Mouse (Mus musculus): Measurements from ENCODE around the gene Gm14180. TPM values are rescaled to one million over a fixed set of nuclear protein-coding genes. Genes with fewer than 3 reads are reported as not detected.
"Not testable (repeated sequence)": the region's sequence is repeated elsewhere in the genome, so short reads cannot be mapped to it uniquely, and the experiment has no call there.

Gm14180 gene
- polyA plus RNA-seq, 1 experiment, result not detected

DNA sequence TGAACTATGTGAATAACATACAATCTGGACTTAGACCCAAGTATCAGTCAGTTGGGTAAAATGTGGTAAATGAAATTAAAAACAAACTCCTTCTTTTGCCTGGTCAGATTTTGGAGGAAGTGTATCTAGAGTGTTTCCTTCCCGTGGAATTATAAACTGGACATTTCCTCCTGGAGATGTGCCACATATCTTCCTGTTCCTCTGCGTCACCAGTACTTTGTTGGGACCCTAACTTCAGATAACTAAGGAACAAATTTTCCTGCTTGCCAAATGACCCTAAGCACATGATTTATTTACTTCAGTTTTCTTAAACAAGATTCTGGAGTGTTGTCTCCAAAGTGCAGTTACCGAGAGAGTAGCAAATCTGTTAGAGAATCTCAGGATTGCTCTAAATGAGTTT is 9.9 kb upstream of the Gm14180 start:
- Histone ChIP-seq H3K4me2 (ENCODE audit: low read depth) (no peak overlapping the region), H3K4me3 (no peak overlapping the region), H3K79me2 (ENCODE audit: control insufficient read depth, insufficient read depth) (no peaks in the 10 kb centered on the region), H3K36me3 (ENCODE audit: control insufficient read depth, insufficient read depth) (no peaks in the 10 kb centered on the region), H3K27me3 (ENCODE audit: control insufficient read depth, insufficient read depth, insufficient read length) (no peaks in the 10 kb centered on the region), H3ac (ENCODE audit: control insufficient read depth, insufficient read length) (no peak overlapping the region)
- TF ChIP-seq TCF12 (IDR thresholded peaks at IDR 0.05; ENCODE audit: insufficient read depth, poor library complexity, severe bottlenecking), result no peak
- TF ChIP-seq MAX (IDR thresholded peaks at IDR 0.05; ENCODE audit: low read depth), result no peak
- TF ChIP-seq POLR2A (IDR thresholded peaks at IDR 0.05; ENCODE audit: insufficient read length, low read depth), result no peak
- TF ChIP-seq REST (IDR thresholded peaks at IDR 0.05; ENCODE audit: insufficient read depth, insufficient read length), result no peak
- TF ChIP-seq MYOG (IDR thresholded peaks at IDR 0.05; ENCODE audit: control insufficient read depth in 1 of 3, insufficient read depth in 1 of 3, insufficient read length in 2 of 3, low read depth in 2 of 3), result no peak
- no peak for TF ChIP-seq SRF (IDR thresholded peaks at IDR 0.05; ENCODE audit: control insufficient read depth, insufficient read length, low read depth)
- no peak for TF ChIP-seq POLR2AphosphoS2 (IDR thresholded peaks at IDR 0.05; ENCODE audit: insufficient read length, low read depth)
- TF ChIP-seq USF1 (IDR thresholded peaks at IDR 0.05; ENCODE audit: low read depth), result no peak
- no peak for TF ChIP-seq CEBPB (IDR thresholded peaks at IDR 0.05; ENCODE audit: insufficient read depth, poor library complexity, severe bottlenecking)
- TF ChIP-seq MYOD1 (IDR thresholded peaks at IDR 0.05; ENCODE audit: control insufficient read depth in 1 of 3, insufficient read length in 2 of 3, low read depth in 2 of 3), result no peak
- TF ChIP-seq TCF3 (IDR thresholded peaks at IDR 0.05; ENCODE audit: insufficient read length, low read depth), result no peak
- no peak for TF ChIP-seq E2F4 (IDR thresholded peaks at IDR 0.05; ENCODE audit: insufficient read depth)

GRCm38 (mm10) chr11:99724061-99724460 is 10.0 kb downstream of the Gm14180 start:
- H3K36me3 ChIP-seq (ENCODE audit: control insufficient read depth, insufficient read depth), result no peaks in the 10 kb centered on the region
- H3K27me3 ChIP-seq (ENCODE audit: control insufficient read depth, insufficient read depth, insufficient read length), result no peaks in the 10 kb centered on the region
- no peak overlapping the region for H3ac ChIP-seq (ENCODE audit: control insufficient read depth, insufficient read length)

GRCm38 (mm10) chr11:99718759-99719158 is 15.3 kb downstream of the Gm14180 start:
- Histone ChIP-seq H3K36me3 (ENCODE audit: control insufficient read depth, insufficient read depth) (no peaks in the 10 kb centered on the region), H3ac (ENCODE audit: control insufficient read depth, insufficient read length) (no peak overlapping the region), H3K27me3 (ENCODE audit: control insufficient read depth, insufficient read depth, insufficient read length) (no peaks in the 10 kb centered on the region), H3K4me2 (ENCODE audit: low read depth) (no peak overlapping the region), H3K79me2 (ENCODE audit: control insufficient read depth, insufficient read depth) (no peaks in the 10 kb centered on the region), H3K4me3 (no peak overlapping the region)
- no peak for TF ChIP-seq E2F4 (IDR thresholded peaks at IDR 0.05; ENCODE audit: insufficient read depth)
- peak in 1 of 3 experiments; percentile 88 for TF ChIP-seq MYOG (IDR thresholded peaks at IDR 0.05; ENCODE audit: control insufficient read depth in 1 of 3, insufficient read depth in 1 of 3, insufficient read length in 2 of 3, low read depth in 2 of 3)
- peak in 2 of 3 experiments; percentile 64 to 70 for TF ChIP-seq MYOD1 (IDR thresholded peaks at IDR 0.05; ENCODE audit: control insufficient read depth in 1 of 3, insufficient read length in 2 of 3, low read depth in 2 of 3)
- TF ChIP-seq POLR2A (IDR thresholded peaks at IDR 0.05; ENCODE audit: insufficient read length, low read depth), result no peak
- peak; percentile 49 for TF ChIP-seq TCF3 (IDR thresholded peaks at IDR 0.05; ENCODE audit: insufficient read length, low read depth)
- no peak for TF ChIP-seq CEBPB (IDR thresholded peaks at IDR 0.05; ENCODE audit: insufficient read depth, poor library complexity, severe bottlenecking)

More at GRCm38 (mm10) chr11:99724061-99724460, 10.0 kb downstream of the Gm14180 start:
- Histone ChIP-seq H3K4me2 (ENCODE audit: low read depth) (no peak overlapping the region), H3K79me2 (ENCODE audit: control insufficient read depth, insufficient read depth) (no peaks in the 10 kb centered on the region), H3K4me3 (no peak overlapping the region)
- no peak for TF ChIP-seq POLR2AphosphoS2 (IDR thresholded peaks at IDR 0.05; ENCODE audit: insufficient read length, low read depth)
- peak; percentile 70 for TF ChIP-seq TCF3 (IDR thresholded peaks at IDR 0.05; ENCODE audit: insufficient read length, low read depth)
- TF ChIP-seq E2F4 (IDR thresholded peaks at IDR 0.05; ENCODE audit: insufficient read depth), result no peak
- no peak for TF ChIP-seq USF1 (IDR thresholded peaks at IDR 0.05; ENCODE audit: low read depth)
- TF ChIP-seq MYOD1 (IDR thresholded peaks at IDR 0.05; ENCODE audit: control insufficient read depth in 1 of 3, insufficient read length in 2 of 3, low read depth in 2 of 3), result peak in 2 of 3 experiments; percentile 59 to 85
- TF ChIP-seq SRF (IDR thresholded peaks at IDR 0.05; ENCODE audit: control insufficient read depth, insufficient read length, low read depth), result no peak
- no peak for TF ChIP-seq REST (IDR thresholded peaks at IDR 0.05; ENCODE audit: insufficient read depth, insufficient read length)
- TF ChIP-seq CEBPB (IDR thresholded peaks at IDR 0.05; ENCODE audit: insufficient read depth, poor library complexity, severe bottlenecking), result no peak
- no peak for TF ChIP-seq POLR2A (IDR thresholded peaks at IDR 0.05; ENCODE audit: insufficient read length, low read depth)
- peak in 2 of 3 experiments; percentile 46 to 96 for TF ChIP-seq MYOG (IDR thresholded peaks at IDR 0.05; ENCODE audit: control insufficient read depth in 1 of 3, insufficient read depth in 1 of 3, insufficient read length in 2 of 3, low read depth in 2 of 3)
- TF ChIP-seq MAX (IDR thresholded peaks at IDR 0.05; ENCODE audit: low read depth), result no peak
- TF ChIP-seq TCF12 (IDR thresholded peaks at IDR 0.05; ENCODE audit: insufficient read depth, poor library complexity, severe bottlenecking), result no peak

GRCm38 (mm10) chr11:99690463-99690862 is 43.6 kb downstream of the Gm14180 start, which contains the start of gene Gm14190:
Gm14190 (minus strand) TSS chr11:99690740.
- no peaks in the 10 kb centered on the region for H3K36me3 ChIP-seq (ENCODE audit: control insufficient read depth, insufficient read depth)
- no peak within 1 kb of the TSS for H3K4me3 ChIP-seq
- no peak within 1 kb of the TSS for H3ac ChIP-seq (ENCODE audit: control insufficient read depth, insufficient read length)

DNA sequence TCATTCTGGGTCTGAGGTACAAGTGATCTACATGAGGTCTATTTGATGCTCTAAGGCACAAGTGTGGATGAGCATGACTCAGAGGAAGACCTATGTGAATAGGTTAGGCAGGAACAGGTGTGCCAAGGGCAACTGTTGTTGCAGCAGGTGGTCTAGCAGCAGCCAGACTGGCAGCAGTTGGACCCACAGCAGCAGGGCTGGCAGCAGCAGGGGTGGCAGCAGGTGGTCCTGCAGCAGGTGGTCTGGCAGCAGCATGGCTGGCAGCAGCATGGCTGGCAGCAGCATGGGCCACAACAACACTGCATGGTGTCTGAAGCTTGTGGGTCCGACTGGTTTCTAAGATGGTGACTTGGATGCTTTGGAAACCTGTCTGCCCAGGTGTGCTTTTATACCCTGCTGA is 48.9 kb downstream of the Gm14180 start:
- H3K27me3 ChIP-seq (ENCODE audit: control insufficient read depth, insufficient read depth, insufficient read length); H3K4me2 ChIP-seq (ENCODE audit: low read depth); H3K36me3 ChIP-seq (ENCODE audit: control insufficient read depth, insufficient read depth); H3ac ChIP-seq (ENCODE audit: control insufficient read depth, insufficient read length); H3K4me3 ChIP-seq; H3K79me2 ChIP-seq (ENCODE audit: control insufficient read depth, insufficient read depth): not testable (repeated sequence)
- TF ChIP-seq TCF3 (IDR thresholded peaks at IDR 0.05; ENCODE audit: insufficient read length, low read depth) (peak; percentile 18), MYOG (IDR thresholded peaks at IDR 0.05; ENCODE audit: control insufficient read depth in 1 of 3, insufficient read depth in 1 of 3, insufficient read length in 2 of 3, low read depth in 2 of 3) (peak in 2 of 3 experiments; percentile 49 to 87), MYOD1 (IDR thresholded peaks at IDR 0.05; ENCODE audit: control insufficient read depth in 1 of 3, insufficient read length in 2 of 3, low read depth in 2 of 3) (peak in 2 of 3 experiments; percentile 23 to 56)

More at GRCm38 (mm10) chr11:99690463-99690862, 43.6 kb downstream of the Gm14180 start, which contains the start of gene Gm14190:
- peak in 1 of 3 experiments; percentile 43 for TF ChIP-seq MYOD1 (IDR thresholded peaks at IDR 0.05; ENCODE audit: control insufficient read depth in 1 of 3, insufficient read length in 2 of 3, low read depth in 2 of 3)
- TF ChIP-seq MYOG (IDR thresholded peaks at IDR 0.05; ENCODE audit: control insufficient read depth in 1 of 3, insufficient read depth in 1 of 3, insufficient read length in 2 of 3, low read depth in 2 of 3), result peak in 2 of 3 experiments; percentile 18 to 68
- no peak for TF ChIP-seq MAX (IDR thresholded peaks at IDR 0.05; ENCODE audit: low read depth)
- Histone ChIP-seq H3K4me2 (ENCODE audit: low read depth) (no peak within 1 kb of the TSS), H3K27me3 (ENCODE audit: control insufficient read depth, insufficient read depth, insufficient read length) (peaks cover 6% of the 10 kb centered on the region), H3K79me2 (ENCODE audit: control insufficient read depth, insufficient read depth) (no peaks in the 10 kb centered on the region)

Other genes with a start within 250 kb of the Gm14180 start
- 0.02 TPM for gene Krt23, start 241.2 kb downstream of the Gm14180 start, polyA plus RNA-seq (2012; fragmentation: generic; extraction: Trizol)
- gene Krt39, start 213.0 kb downstream of the Gm14180 start, polyA plus RNA-seq (2012; fragmentation: generic; extraction: Trizol), result not detected
- gene Krt40, start 191.1 kb downstream of the Gm14180 start, polyA plus RNA-seq (2012; fragmentation: generic; extraction: Trizol), result not detected
- not detected for gene Krtap3-3, start 183.4 kb downstream of the Gm14180 start, polyA plus RNA-seq (2012; fragmentation: generic; extraction: Trizol)
- not detected for gene Krtap3-2, start 177.4 kb downstream of the Gm14180 start, polyA plus RNA-seq (2012; fragmentation: generic; extraction: Trizol)
- not detected for gene Gm11939, start 174.8 kb downstream of the Gm14180 start, polyA plus RNA-seq (2012; fragmentation: generic; extraction: Trizol)
- gene Krtap3-1, start 167.7 kb downstream of the Gm14180 start, polyA plus RNA-seq (2012; fragmentation: generic; extraction: Trizol), result not detected
- gene Krtap1-5, start 153.3 kb downstream of the Gm14180 start, polyA plus RNA-seq (2012; fragmentation: generic; extraction: Trizol), result not detected
- not detected for gene Krtap1-4, start 150.6 kb downstream of the Gm14180 start, polyA plus RNA-seq (2012; fragmentation: generic; extraction: Trizol)
- not detected for gene Krtap1-3, start 143.0 kb downstream of the Gm14180 start, polyA plus RNA-seq (2012; fragmentation: generic; extraction: Trizol)
- not detected for gene Krtap9-3, start 136.2 kb downstream of the Gm14180 start, polyA plus RNA-seq (2012; fragmentation: generic; extraction: Trizol)
- gene Gm11938, start 131.0 kb downstream of the Gm14180 start, polyA plus RNA-seq (2012; fragmentation: generic; extraction: Trizol), result not detected
- not detected for gene Gm11937, start 124.1 kb downstream of the Gm14180 start, polyA plus RNA-seq (2012; fragmentation: generic; extraction: Trizol)
- not detected for gene Krtap2-4, start 119.4 kb downstream of the Gm14180 start, polyA plus RNA-seq (2012; fragmentation: generic; extraction: Trizol)
- not detected for gene Gm11562, start 113.9 kb downstream of the Gm14180 start, polyA plus RNA-seq (2012; fragmentation: generic; extraction: Trizol)
- not detected for gene Krtap4-1, start 106.1 kb downstream of the Gm14180 start, polyA plus RNA-seq (2012; fragmentation: generic; extraction: Trizol)
- not detected for gene Krtap4-2, start 99.2 kb downstream of the Gm14180 start, polyA plus RNA-seq (2012; fragmentation: generic; extraction: Trizol)
- gene Krtap4-7, start 90.2 kb downstream of the Gm14180 start, polyA plus RNA-seq (2012; fragmentation: generic; extraction: Trizol), result not detected
- gene Gm11555, start 84.1 kb downstream of the Gm14180 start, polyA plus RNA-seq (2012; fragmentation: generic; extraction: Trizol), result not detected
- not detected for gene Gm11563, start 75.3 kb downstream of the Gm14180 start, polyA plus RNA-seq (2012; fragmentation: generic; extraction: Trizol)
- gene Krtap4-6, start 68.3 kb downstream of the Gm14180 start, polyA plus RNA-seq (2012; fragmentation: generic; extraction: Trizol), result not detected
- gene Gm14190, start 43.5 kb downstream of the Gm14180 start, polyA plus RNA-seq (2012; fragmentation: generic; extraction: Trizol), result not detected
- not detected for gene Gm11595, start 38.6 kb upstream of the Gm14180 start, polyA plus RNA-seq (2012; fragmentation: generic; extraction: Trizol)
- not detected for gene Krtap4-8, start 46.4 kb upstream of the Gm14180 start, polyA plus RNA-seq (2012; fragmentation: generic; extraction: Trizol)
- gene Krtap4-9, start 50.9 kb upstream of the Gm14180 start, polyA plus RNA-seq (2012; fragmentation: generic; extraction: Trizol), result not detected
- gene Gm11596, start 59.2 kb upstream of the Gm14180 start, polyA plus RNA-seq (2012; fragmentation: generic; extraction: Trizol), result not detected
- not detected for gene Gm11569, start 64.6 kb upstream of the Gm14180 start, polyA plus RNA-seq (2012; fragmentation: generic; extraction: Trizol)
- gene Gm11554, start 70.2 kb upstream of the Gm14180 start, polyA plus RNA-seq (2012; fragmentation: generic; extraction: Trizol), result not detected
- not detected for gene Krtap4-13, start 75.6 kb upstream of the Gm14180 start, polyA plus RNA-seq (2012; fragmentation: generic; extraction: Trizol)
- not detected for gene Gm11564, start 81.4 kb upstream of the Gm14180 start, polyA plus RNA-seq (2012; fragmentation: generic; extraction: Trizol)
- gene 2300003K06Rik, start 103.8 kb upstream of the Gm14180 start, polyA plus RNA-seq (2012; fragmentation: generic; extraction: Trizol), result not detected
- gene Krtap4-16, start 117.3 kb upstream of the Gm14180 start, polyA plus RNA-seq (2012; fragmentation: generic; extraction: Trizol), result not detected
- not detected for gene Gm11568, start 123.6 kb upstream of the Gm14180 start, polyA plus RNA-seq (2012; fragmentation: generic; extraction: Trizol)
- not detected for gene Gm11559, start 130.2 kb upstream of the Gm14180 start, polyA plus RNA-seq (2012; fragmentation: generic; extraction: Trizol)
- not detected for gene Krtap9-1, start 139.1 kb upstream of the Gm14180 start, polyA plus RNA-seq (2012; fragmentation: generic; extraction: Trizol)
- gene Gm11567, start 144.9 kb upstream of the Gm14180 start, polyA plus RNA-seq (2012; fragmentation: generic; extraction: Trizol), result not detected
- not detected for gene Krtap31-1, start 173.6 kb upstream of the Gm14180 start, polyA plus RNA-seq (2012; fragmentation: generic; extraction: Trizol)
- gene Gm11565, start 180.5 kb upstream of the Gm14180 start, polyA plus RNA-seq (2012; fragmentation: generic; extraction: Trizol), result not detected
- not detected for gene Krtap31-2, start 202.0 kb upstream of the Gm14180 start, polyA plus RNA-seq (2012; fragmentation: generic; extraction: Trizol)
- gene Krtap9-5, start 214.2 kb upstream of the Gm14180 start, polyA plus RNA-seq (2012; fragmentation: generic; extraction: Trizol), result not detected
- gene Krtap29-1, start 244.8 kb upstream of the Gm14180 start, polyA plus RNA-seq (2012; fragmentation: generic; extraction: Trizol), result not detected

Measured in myocyte (in vitro differentiated cells).